Mouse (Mus musculus): Measurements from ENCODE around the gene Ddx1. TPM values are rescaled to one million over a fixed set of nuclear protein-coding genes. Genes with fewer than 3 reads are reported as not detected.
A peak's percentile ranks its signal among the peaks of the same experiment; 100 is the strongest.

Gene Ddx1
- total RNA-seq (2021) = 100 to 1,000 TPM; 127 to 130 TPM
- long read RNA-seq, experiment 1, full-length matches to known transcripts = 262 of 278 reads
- long read RNA-seq, experiment 1, partial matches to known transcripts = 9 of 278 reads
- long read RNA-seq, experiment 1, other reads (novel, unspliced or antisense) = 7 of 278 reads
- long read RNA-seq, experiment 2, full-length matches to known transcripts = 239 of 255 reads
- long read RNA-seq, experiment 2, partial matches to known transcripts = 9 of 255 reads
- long read RNA-seq, experiment 2, other reads (novel, unspliced or antisense) = 7 of 255 reads

DNA sequence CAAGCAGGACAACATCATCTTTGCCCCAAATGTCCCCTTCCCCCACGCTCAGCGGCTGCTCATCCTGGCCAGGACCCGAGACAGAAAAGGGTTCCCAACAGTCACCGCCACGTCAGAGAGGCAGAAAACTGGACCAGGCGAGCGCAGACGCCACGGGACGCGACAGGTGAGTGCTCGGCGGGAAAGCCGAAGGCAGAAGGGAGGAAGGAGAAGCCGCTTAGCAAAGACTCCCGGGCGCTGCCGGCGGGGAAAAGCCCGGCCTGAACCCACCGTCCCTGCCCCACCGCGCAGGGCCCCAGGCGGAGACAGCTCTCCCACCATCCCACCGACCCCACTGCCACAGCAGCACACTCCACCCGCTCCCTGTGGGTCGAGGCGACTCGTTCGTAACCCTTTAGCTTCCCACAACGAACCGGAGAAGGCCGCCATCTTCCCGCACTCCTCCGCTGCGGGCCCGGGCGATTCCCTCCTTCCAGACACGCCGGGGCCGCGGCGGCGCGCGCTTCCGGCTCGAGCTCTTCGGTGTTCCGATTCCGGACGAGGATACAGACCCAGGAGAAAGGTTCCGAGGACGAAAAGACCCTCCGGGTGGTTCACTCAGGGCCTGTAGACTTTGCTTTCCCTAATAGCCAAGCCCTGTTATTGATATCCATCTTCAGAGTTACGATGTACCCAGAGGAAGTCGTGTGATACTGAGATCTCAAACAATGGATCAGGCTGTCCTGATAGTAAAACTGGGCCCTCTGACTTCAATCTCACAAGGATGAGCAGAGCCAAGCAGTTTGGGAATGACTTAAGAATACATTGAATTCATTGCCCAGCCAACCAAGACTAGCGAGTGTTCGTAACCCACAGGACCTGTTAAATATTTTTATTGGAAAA lies at the start of gene Ddx1:
Ddx1 (minus strand) TSS at position 523 of the 882 bp plus-strand sequence.
- peak within 1 kb of the TSS; percentile 87 for H3K27ac ChIP-seq
- intact Hi-C loops (cut with DNase I) = no loop called here

GRCm38 (mm10) chr12:13293421-13293881 lies 44.4 kb upstream of the Ddx1 start:
- intact Hi-C loops (cut with DNase I) = no loop called here
- H3K27ac ChIP-seq = no peak overlapping the region
- DNase-seq = no peak
- peak; percentile 10; the same call in 1 of the 2 replicates for TF ChIP-seq CTCF (IDR thresholded peaks at IDR 0.05)
- no peak overlapping the region for H3K4me3 ChIP-seq

More for the DNA sequence above, at the start of gene Ddx1:
- peak; percentile 82 for DNase-seq
- no peak for TF ChIP-seq CTCF (IDR thresholded peaks at IDR 0.05)
- peak within 1 kb of the TSS; percentile 99 for H3K4me3 ChIP-seq

GRCm38 (mm10) chr12:13291453-13291852 lies 42.4 kb upstream of the Ddx1 start:
- Histone ChIP-seq H3K27ac (no peak overlapping the region), H3K4me3 (no peak overlapping the region)
- TF ChIP-seq CTCF (IDR thresholded peaks at IDR 0.05) = no peak
- DNase-seq = no peak
- intact Hi-C loops (cut with DNase I) = no loop called here

DNA sequence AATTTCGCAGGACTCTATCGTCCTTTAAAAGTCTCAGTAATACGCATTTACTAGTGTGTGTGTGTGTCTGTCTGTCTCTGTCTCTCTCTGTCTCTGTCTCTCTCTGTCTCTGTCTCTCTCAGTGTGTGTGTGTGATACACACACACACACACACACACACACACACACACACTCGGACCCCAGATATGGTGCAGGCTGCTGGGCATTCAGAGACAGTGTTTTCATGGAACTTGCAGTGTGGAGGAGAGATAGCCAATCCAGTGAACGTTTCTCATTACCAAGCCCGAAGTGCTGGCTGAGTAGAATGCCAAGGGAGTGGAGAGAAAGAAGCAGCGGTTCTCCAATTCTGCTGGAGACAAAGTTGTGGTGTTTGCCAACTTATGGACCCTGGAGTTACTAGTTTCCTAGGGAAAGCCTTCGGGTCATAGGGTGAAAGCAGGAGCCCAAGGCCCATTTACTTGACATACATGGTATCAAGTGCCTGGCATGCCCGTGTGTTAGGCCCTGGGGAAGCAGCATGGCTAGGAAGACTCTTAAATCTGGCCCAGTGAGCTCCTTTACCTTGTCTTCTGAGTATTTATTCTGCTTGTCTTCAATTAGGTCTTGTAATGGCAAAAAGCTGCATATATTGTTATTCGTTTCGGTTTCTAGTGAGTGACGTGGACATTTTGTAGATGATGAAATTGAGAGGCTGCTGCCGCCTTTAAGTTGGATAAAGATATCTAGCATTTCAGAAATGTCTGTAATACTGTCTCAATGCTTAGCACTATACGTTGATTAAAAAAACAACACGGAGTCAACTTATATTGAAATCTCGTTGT lies 20.8 kb upstream of the Ddx1 start:
- TF ChIP-seq CTCF (IDR thresholded peaks at IDR 0.05) = no peak
- no peak for DNase-seq
- Histone ChIP-seq H3K27ac (peak overlapping the region; percentile 84), H3K4me3 (peak overlapping the region; percentile 99)
- intact Hi-C loops (cut with DNase I) = no loop called here

DNA sequence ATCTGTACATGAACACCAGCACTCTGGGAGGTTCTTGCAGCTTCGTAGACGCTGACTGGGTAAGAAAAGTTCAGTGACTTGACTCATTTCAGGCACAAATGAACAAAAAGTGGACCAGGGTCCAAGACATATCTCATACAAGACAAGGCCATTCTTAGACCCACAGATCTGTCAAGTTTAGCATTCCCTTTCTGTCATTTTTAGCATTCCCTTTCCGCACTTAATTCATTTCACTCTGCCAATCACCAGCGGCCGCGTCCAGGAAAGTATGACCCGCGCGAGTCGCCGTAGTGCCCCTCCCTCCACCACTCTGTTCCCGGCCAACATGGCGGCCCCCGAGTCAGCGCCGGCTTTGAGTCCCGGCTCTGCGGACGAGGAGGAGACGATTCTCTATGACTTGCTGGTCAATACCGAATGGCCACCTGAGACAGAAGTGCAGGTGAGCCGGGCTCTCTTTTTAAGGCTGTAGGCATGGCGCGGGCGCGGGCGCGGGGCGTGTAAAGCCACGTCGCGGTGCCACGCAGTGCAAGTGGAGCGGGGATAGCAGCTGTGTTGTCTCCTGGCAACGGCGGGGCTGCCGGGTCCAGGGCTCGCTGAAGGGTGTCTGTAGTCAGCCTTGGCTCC lies 19.9 kb upstream of the Ddx1 start, which contains the start of gene Nbas:
Nbas (plus strand) TSS at position 308 of the 624 bp plus-strand sequence.
- TF ChIP-seq CTCF (IDR thresholded peaks at IDR 0.05) = no peak
- Histone ChIP-seq H3K27ac (peak within 1 kb of the TSS; percentile 84), H3K4me3 (peak within 1 kb of the TSS; percentile 99)
- intact Hi-C loops (cut with DNase I) = no loop called here
- DNase-seq = peak; percentile 90

DNA sequence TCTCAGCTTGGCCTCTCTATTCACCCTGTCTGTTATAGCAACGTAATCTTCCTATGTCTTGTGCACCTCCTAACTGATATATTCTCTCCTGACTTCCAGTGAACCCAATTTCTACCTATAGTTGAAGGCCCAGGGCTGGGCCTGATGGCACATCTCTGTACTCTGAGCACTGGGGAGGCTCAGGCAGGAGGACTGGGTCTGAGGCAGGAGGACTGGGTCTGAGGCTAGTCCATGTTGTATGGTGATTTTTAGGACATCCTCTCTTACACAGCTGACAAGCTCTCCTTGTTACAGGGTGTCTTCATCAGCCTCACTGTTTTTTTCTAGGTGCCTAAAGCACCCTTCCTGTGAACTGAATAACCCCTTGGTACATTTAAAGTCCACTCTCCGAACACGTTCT lies 19.4 kb upstream of the Ddx1 start:
- Histone ChIP-seq H3K4me3 (peak overlapping the region; percentile 99), H3K27ac (peak overlapping the region; percentile 84)
- no peak for DNase-seq
- intact Hi-C loops (cut with DNase I) = no loop called here
- no peak for TF ChIP-seq CTCF (IDR thresholded peaks at IDR 0.05)

DNA sequence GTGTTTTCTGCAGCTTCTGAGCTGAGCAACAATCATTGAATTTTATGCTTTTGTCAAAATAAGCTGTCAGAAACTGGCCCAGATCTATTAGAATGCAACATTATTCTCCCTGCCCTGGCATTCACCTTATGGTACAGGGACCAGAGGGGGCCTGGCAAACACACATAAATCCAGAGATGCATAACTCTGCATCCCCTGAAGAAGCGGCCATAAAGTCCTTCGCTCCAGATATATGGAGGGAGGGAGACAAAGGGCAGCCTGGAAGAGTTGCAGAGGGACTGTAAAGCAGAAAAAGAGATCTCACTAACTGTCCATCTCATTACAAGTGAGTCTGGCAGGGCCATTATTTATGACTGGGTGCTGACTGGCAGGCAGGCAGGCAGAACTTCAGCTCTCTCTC lies 6.7 kb upstream of the Ddx1 start:
- no peak overlapping the region for H3K27ac ChIP-seq
- no peak for DNase-seq
- no peak overlapping the region for H3K4me3 ChIP-seq
- intact Hi-C loops (cut with DNase I) = no loop called here
- TF ChIP-seq CTCF (IDR thresholded peaks at IDR 0.05) = no peak

DNA sequence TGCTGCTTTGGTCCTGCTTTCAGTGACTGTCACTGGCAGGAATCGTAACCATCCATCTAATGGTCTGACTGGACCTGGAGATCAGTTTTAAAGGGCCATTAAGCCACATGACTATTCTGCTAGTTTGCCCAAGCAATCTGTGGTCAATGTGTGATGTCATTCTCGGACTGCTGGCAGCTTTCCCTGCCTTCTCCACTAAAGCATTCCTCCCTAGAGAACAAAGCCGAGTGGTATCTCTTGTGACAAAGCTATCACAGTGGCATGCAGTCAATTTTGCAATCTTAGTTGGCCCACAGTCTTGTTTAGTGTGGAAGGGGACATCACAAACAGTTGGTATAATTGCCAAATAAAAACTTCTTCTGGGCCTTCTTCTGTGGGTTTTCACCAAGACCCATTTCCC lies 6.1 kb upstream of the Ddx1 start:
- intact Hi-C loops (cut with DNase I) = no loop called here
- DNase-seq = no peak
- Histone ChIP-seq H3K27ac (no peak overlapping the region), H3K4me3 (no peak overlapping the region)
- no peak for TF ChIP-seq CTCF (IDR thresholded peaks at IDR 0.05)

GRCm38 (mm10) chr12:13249573-13249919 lies 533 bp upstream of the Ddx1 start:
- peak overlapping the region; percentile 87 for H3K27ac ChIP-seq
- no peak for DNase-seq
- H3K4me3 ChIP-seq = peak overlapping the region; percentile 99
- no peak for TF ChIP-seq CTCF (IDR thresholded peaks at IDR 0.05)
- intact Hi-C loops (cut with DNase I) = no loop called here

GRCm38 (mm10) chr12:13242453-13242852 lies 6.6 kb downstream of the Ddx1 start:
- no peak overlapping the region for H3K4me3 ChIP-seq
- H3K27ac ChIP-seq = no peak overlapping the region
- no peak for TF ChIP-seq CTCF (IDR thresholded peaks at IDR 0.05)
- no peak for DNase-seq
- intact Hi-C loops (cut with DNase I) = no loop called here

GRCm38 (mm10) chr12:13218101-13218514 lies 30.9 kb downstream of the Ddx1 start:
- H3K4me3 ChIP-seq = no peak overlapping the region
- intact Hi-C loops (cut with DNase I) = loop anchor here (5.0 kb wide), 2 partner anchors 896 to 1041 kb away; no protein-coding TSS in a partner anchor
- no peak for TF ChIP-seq CTCF (IDR thresholded peaks at IDR 0.05)
- H3K27ac ChIP-seq = no peak overlapping the region
- no peak for DNase-seq

GRCm38 (mm10) chr12:13217568-13217967 lies 31.4 kb downstream of the Ddx1 start:
- Histone ChIP-seq H3K27ac (no peak overlapping the region), H3K4me3 (no peak overlapping the region)
- TF ChIP-seq CTCF (IDR thresholded peaks at IDR 0.05) = no peak
- intact Hi-C loops (cut with DNase I) = loop anchor here (5.0 kb wide), 2 partner anchors 895 to 1040 kb away; no protein-coding TSS in a partner anchor
- DNase-seq = no peak
